Mouse (Mus musculus): ENCODE results near the gene Copa.

Gene Copa

GRCm38 (mm10) chr1:172082101-172082898, at the start of gene Copa, which contains the start of gene Ncstn:
Gene Copa (plus strand): TSS chr1:172082529.
Gene Ncstn (minus strand): TSS chr1:172082795.
- peak; percentile 92 for DNase-seq (ENCODE audit: low spot score)

- no peak for DNase-seq (ENCODE audit: low spot score)
These were observed 35.9 kb upstream of the Copa start for GRCm38 (mm10) chr1:172046410-172046809.

- DNase-seq (ENCODE audit: low spot score): peak; percentile 70
These were observed 35.4 kb upstream of the Copa start for GRCm38 (mm10) chr1:172046938-172047337.

GRCm38 (mm10) chr1:172048241-172048734, 34.0 kb upstream of the Copa start:
- no peak for DNase-seq (ENCODE audit: low spot score)

- DNase-seq (ENCODE audit: low spot score): no peak
These were observed 33.1 kb upstream of the Copa start for GRCm38 (mm10) chr1:172049131-172049782.

- DNase-seq (ENCODE audit: low spot score): no peak
These were observed 29.5 kb upstream of the Copa start for GRCm38 (mm10) chr1:172052766-172053279.

GRCm38 (mm10) chr1:172053541-172054440, 28.5 kb upstream of the Copa start:
- DNase-seq (ENCODE audit: low spot score): no peak

GRCm38 (mm10) chr1:172056251-172056650, 26.1 kb upstream of the Copa start:
- DNase-seq (ENCODE audit: low spot score): no peak

GRCm38 (mm10) chr1:172057491-172057921, 24.8 kb upstream of the Copa start, which contains the start of gene Nhlh1:
Gene Nhlh1 (minus strand): TSS chr1:172057573.
- no peak for DNase-seq (ENCODE audit: low spot score)

- DNase-seq (ENCODE audit: low spot score): no peak
These were observed 24.0 kb upstream of the Copa start for GRCm38 (mm10) chr1:172058321-172058720.

GRCm38 (mm10) chr1:172058874-172059273, 23.5 kb upstream of the Copa start:
- DNase-seq (ENCODE audit: low spot score): no peak

GRCm38 (mm10) chr1:172060659-172061058, 21.7 kb upstream of the Copa start:
- DNase-seq (ENCODE audit: low spot score): no peak

- no peak for DNase-seq (ENCODE audit: low spot score)
These were observed 21.1 kb upstream of the Copa start for GRCm38 (mm10) chr1:172061217-172061616.

- no peak for DNase-seq (ENCODE audit: low spot score)
These were observed 20.2 kb upstream of the Copa start for GRCm38 (mm10) chr1:172062101-172062500.

GRCm38 (mm10) chr1:172063291-172064023, 18.9 kb upstream of the Copa start:
- no peak for DNase-seq (ENCODE audit: low spot score)

- no peak for DNase-seq (ENCODE audit: low spot score)
These were observed 17.7 kb upstream of the Copa start for GRCm38 (mm10) chr1:172064613-172065141.

GRCm38 (mm10) chr1:172070227-172070626, 12.1 kb upstream of the Copa start:
- no peak for DNase-seq (ENCODE audit: low spot score)

GRCm38 (mm10) chr1:172071556-172071955, 10.8 kb upstream of the Copa start:
- no peak for DNase-seq (ENCODE audit: low spot score)

- DNase-seq (ENCODE audit: low spot score): no peak
These were observed 9.7 kb upstream of the Copa start for GRCm38 (mm10) chr1:172072604-172073003.

GRCm38 (mm10) chr1:172077981-172078380, 4.3 kb upstream of the Copa start:
- no peak for DNase-seq (ENCODE audit: low spot score)
